Comparison of ENCODE assay signal across 9 mouse cellular contexts in the genomic region with DNA sequence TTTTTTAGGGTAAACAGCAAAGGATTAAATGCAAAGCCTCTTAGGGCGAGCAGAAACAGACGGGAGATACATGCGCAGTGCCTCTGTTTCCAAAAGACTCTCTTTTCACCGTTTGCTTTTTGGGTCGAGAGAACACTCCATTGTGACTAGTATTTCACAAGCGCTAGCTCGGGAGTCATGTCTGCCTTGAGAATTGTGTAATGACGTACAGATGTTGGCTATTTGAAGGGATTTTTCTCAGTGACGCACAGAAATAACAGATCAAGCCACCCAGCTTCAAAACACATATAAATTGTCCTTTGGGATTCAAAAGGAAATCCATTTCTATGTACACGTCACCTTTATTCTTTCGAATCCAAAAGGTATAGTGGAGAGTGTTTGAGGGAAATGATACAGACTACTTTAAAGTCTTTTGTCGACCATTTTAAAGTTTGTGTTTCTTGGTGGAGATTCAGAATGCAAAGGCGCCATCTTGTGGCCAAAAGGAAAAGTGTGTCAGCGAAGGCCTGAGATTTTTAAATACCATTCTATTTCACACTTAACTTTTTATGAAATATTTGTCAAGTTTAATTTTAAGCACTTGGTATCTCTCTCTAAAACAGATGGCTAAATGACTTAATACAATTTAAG.
A peak's percentile ranks its signal among the peaks of the same experiment; 100 is the strongest.
DNase-seq lines count a peak whose midpoint lies in the region; ATAC-seq and TF ChIP-seq lines count a peak whose summit lies in the region.
"Had no signal": no experiment of that assay in that cellular context is flagged by ENCODE, and none has a peak within 500 bp of the region (broad histone marks: within the 10 kb centered on the region; RNA-seq: fewer than 3 reads in every experiment).

No protein-coding gene starts in this region.

- DNase-seq in hindbrain, embryonic 10.5 days (ENCODE audit: low spot score) = peak; percentile 43
- peak; percentile 61 for DNase-seq in CH12.LX (ENCODE audit: extremely low read depth)
- DNase-seq in brain, embryonic 18.5 days (ENCODE audit: low read depth, low spot score) = peak; percentile 54
- DNase-seq in frontal cortex, postnatal 36 days (ENCODE audit: low spot score in 2 of 2) = peak; percentile 43 to 74
- DNase-seq in layer of hippocampus, postnatal 10 days (ENCODE audit: low spot score in 2 of 2) = peak; percentile 59 to 72

- no peak for TF ChIP-seq EP300 in CH12.LX (IDR thresholded peaks at IDR 0.05; ENCODE audit: low read length)

- no peak overlapping the region for H3K4me2 ChIP-seq in hindbrain, embryonic 13.5 days
- H3K4me2 ChIP-seq in CH12.LX (ENCODE audit: insufficient read depth, low read depth, poor library complexity, severe bottlenecking) = peak overlapping the region; percentile 61; the same call in 1 of the 2 replicates
- H3K4me2 ChIP-seq in midbrain, embryonic 12.5 days (replicated peaks) = 0 out of 2 replicates have a peak overlapping the region, but pooled peaks have one; percentile 5
- H3K4me2 ChIP-seq: neural tube, embryonic 12.5 days had no signal

- H3K4me3 ChIP-seq in hindbrain, embryonic 10.5 days = no peak overlapping the region
- H3K4me3 ChIP-seq in hindbrain, embryonic 13.5 days = no peak overlapping the region
- H3K4me3 ChIP-seq in CH12.LX (replicated peaks in 1 of 3; ENCODE audit: low read depth in 2 of 3, low read length in 2 of 3, poor library complexity in 1 of 3) = no peak overlapping the region
- H3K4me3 ChIP-seq in midbrain, embryonic 12.5 days = no peak overlapping the region
- H3K4me3 ChIP-seq: neural tube, embryonic 12.5 days had no signal

- H3K27ac ChIP-seq in hindbrain, embryonic 10.5 days = no peak overlapping the region
- H3K27ac ChIP-seq in hindbrain, embryonic 13.5 days = no peak overlapping the region
- H3K27ac ChIP-seq in CH12.LX (ENCODE audit: insufficient read depth, low read depth) = no peak overlapping the region
- no peak overlapping the region for H3K27ac ChIP-seq in midbrain, embryonic 12.5 days (replicated peaks)
- H3K27ac ChIP-seq: neural tube, embryonic 12.5 days had no signal

- no peaks in the 10 kb centered on the region for H3K27me3 ChIP-seq in hindbrain, embryonic 10.5 days (ENCODE audit: insufficient read depth, poor library complexity, severe bottlenecking)
- no peaks in the 10 kb centered on the region for H3K27me3 ChIP-seq in hindbrain, embryonic 13.5 days
- H3K27me3 ChIP-seq in CH12.LX (replicated peaks) = no peaks in the 10 kb centered on the region
- peaks cover 4% of the 10 kb centered on the region; the same call in 1 of the 2 replicates for H3K27me3 ChIP-seq in midbrain, embryonic 12.5 days
- H3K27me3 ChIP-seq: neural tube, embryonic 12.5 days had no signal

- 49% methylated on average over 14 of the region's 14 CpGs for WGBS in hindbrain, embryonic 10.5 days
- 53% methylated on average over 14 of the region's 14 CpGs for WGBS in hindbrain, embryonic 13.5 days
- WGBS in midbrain, embryonic 12.5 days = 42% methylated on average over 14 of the region's 14 CpGs

- no peak for ATAC-seq in hindbrain, embryonic 13.5 days (ENCODE audit: low FRiP score)
- no peak for ATAC-seq in midbrain, embryonic 12.5 days (ENCODE audit: low FRiP score, low read depth)
- ATAC-seq in monocyte, adult 5-6 weeks (replicated peaks; ENCODE audit: insufficient number of reproducible peaks, low FRiP score, low TSS enrichment, poor library complexity, severe bottlenecking) = no peak

- no peaks in the 10 kb centered on the region for H3K36me3 ChIP-seq in hindbrain, embryonic 10.5 days
- no peaks in the 10 kb centered on the region for H3K36me3 ChIP-seq in hindbrain, embryonic 13.5 days
- H3K36me3 ChIP-seq in CH12.LX (replicated peaks in 1 of 2; ENCODE audit: control insufficient read depth in 1 of 2, insufficient read depth in 1 of 2, low read length in 1 of 2) = no peaks in the 10 kb centered on the region
- H3K36me3 ChIP-seq in midbrain, embryonic 12.5 days = no peaks in the 10 kb centered on the region
- H3K36me3 ChIP-seq: neural tube, embryonic 12.5 days had no signal

- H3K9ac ChIP-seq in hindbrain, embryonic 13.5 days = no peak overlapping the region
- no peak overlapping the region for H3K9ac ChIP-seq in CH12.LX (ENCODE audit: insufficient read depth, low read depth)
- no peak overlapping the region for H3K9ac ChIP-seq in midbrain, embryonic 12.5 days (replicated peaks)
- H3K9ac ChIP-seq: neural tube, embryonic 12.5 days had no signal

- no peak for TF ChIP-seq POLR2A in CH12.LX (IDR thresholded peaks at IDR 0.05; ENCODE audit: low read depth, low read length)

- H3K79me2 ChIP-seq in CH12.LX (replicated peaks; ENCODE audit: control insufficient read depth, extremely low read depth, insufficient read depth, poor library complexity, severe bottlenecking) = no peaks in the 10 kb centered on the region

- TF ChIP-seq RAD21 in CH12.LX (IDR thresholded peaks at IDR 0.05; ENCODE audit: low read depth, low read length) = peak; percentile 85

- H3K4me1 ChIP-seq in hindbrain, embryonic 10.5 days (replicated peaks) = no peaks in the 10 kb centered on the region
- H3K4me1 ChIP-seq in hindbrain, embryonic 13.5 days (replicated peaks) = no peaks in the 10 kb centered on the region
- no peaks in the 10 kb centered on the region for H3K4me1 ChIP-seq in CH12.LX (ENCODE audit: control insufficient read depth in 1 of 2, insufficient read depth in 2 of 2)
- no peaks in the 10 kb centered on the region for H3K4me1 ChIP-seq in midbrain, embryonic 12.5 days
- H3K4me1 ChIP-seq: neural tube, embryonic 12.5 days had no signal

- 0 out of 2 replicates have a peak, but pooled peaks cover 2% of the 10 kb centered on the region for H3K9me3 ChIP-seq in hindbrain, embryonic 10.5 days
- H3K9me3 ChIP-seq in hindbrain, embryonic 13.5 days = no peaks in the 10 kb centered on the region
- H3K9me3 ChIP-seq in CH12.LX (replicated peaks; ENCODE audit: low read length) = no peaks in the 10 kb centered on the region
- no peaks in the 10 kb centered on the region for H3K9me3 ChIP-seq in midbrain, embryonic 12.5 days
- H3K9me3 ChIP-seq: neural tube, embryonic 12.5 days had no signal

- dilution Hi-C loops in CH12.LX (cut with MboI; ENCODE audit: extremely low pct_ligation_motif_present, extremely low pct_unique_long_range_greater_than_20kb, low sequenced_read_pairs) = no loop called here

- in situ Hi-C loops in CH12.LX (cut with MboI; ENCODE audit: low pct_ligation_motif_present, low pct_unique_long_range_greater_than_20kb, low sequenced_read_pairs) = no loop called here

- peak; percentile 67 to 84 for TF ChIP-seq CTCF in CH12.LX (conservative IDR thresholded peaks at IDR 0.05 in 1 of 2, IDR thresholded peaks at IDR 0.05 in 1 of 2; ENCODE audit: low read depth in 2 of 2, low read length in 2 of 2)

TF ChIP-seq in CH12.LX, 34 proteins besides CTCF, POLR2A, EP300 and RAD21:
- no peak for TF ChIP-seq E2F4 (IDR thresholded peaks at IDR 0.05; ENCODE audit: insufficient replicate concordance, low read depth, low read length)
- no peak for TF ChIP-seq MAFK (IDR thresholded peaks at IDR 0.05; ENCODE audit: insufficient replicate concordance, low read length)
- TF ChIP-seq PAX5 (IDR thresholded peaks at IDR 0.05; ENCODE audit: low read length) = no peak
- peak; percentile 58 for TF ChIP-seq SMC3 (IDR thresholded peaks at IDR 0.05; ENCODE audit: low read depth, low read length)
- no peak for TF ChIP-seq BHLHE40 (IDR thresholded peaks at IDR 0.05; ENCODE audit: low read depth, low read length)
- 0 out of 2 replicates have a peak, but pooled peaks have one; percentile 28 for TF ChIP-seq JUND (conservative IDR thresholded peaks at IDR 0.05; ENCODE audit: low read depth, low read length)
